Mouse (Mus musculus) embryonic fibroblast, embryonic 13.5 days (primary cell): Measurements from ENCODE around the gene Ptger2.

Source experiments
- CTCF ChIP-seq: IDR thresholded peaks from 2 replicates; pipeline ENCODE4 v1.5.1; 2011; ENCODE audit warnings: mild to moderate bottlenecking, control low read depth, low read length, moderate library complexity, borderline replicate concordance; ENCODE audit not compliant: insufficient read depth
- POLR2A ChIP-seq: IDR thresholded peaks from 2 replicates; pipeline ENCODE4 v1.6.1; 2011; ENCODE audit warnings: low read depth, mild to moderate bottlenecking, control low read depth, low read length, moderate library complexity

GRCm38 (mm10) chr14:45051116-45051515 lies 63.1 kb downstream of the Ptger2 start:
- TF ChIP-seq CTCF (no peak), POLR2A (no peak)
